Mouse (Mus musculus) MEL (cell line): Measurements from ENCODE around the gene Zfp446. TPM values are rescaled to one million over a fixed set of nuclear protein-coding genes. Genes with fewer than 3 reads are reported as not detected.

Experiments used
- DNase-seq: peaks from one replicate; pipeline ENCODE4 v3.0.0; 2011; ENCODE audit warnings: low read depth, low spot score
- H3K27ac ChIP-seq: 2 replicates; pipeline ENCODE4 v1.5.1; 2012; ENCODE audit warnings: low read depth, mild to moderate bottlenecking, control low read depth, low read length, moderate library complexity; ENCODE audit not compliant: control insufficient read depth
- H3K27me3 ChIP-seq, 2 experiments: fragments of 150-350 bp in 1 of 2; sonication (generic) in 1 of 2; 2 replicates each; pipeline ENCODE4 v1.6.1; 2012; ENCODE audit warnings: low read length in 2 of 2, mild to moderate bottlenecking in 2 of 2, improper control_type of control experiment in 1 of 2, moderate library complexity in 1 of 2; ENCODE audit not compliant: insufficient read depth in 2 of 2, control insufficient read depth in 1 of 2
- H3K36me3 ChIP-seq, 2 experiments: 2 replicates each; pipeline ENCODE4 v1.6.1; 2012 to 2014; ENCODE audit warnings: low read length in 2 of 2, improper control_type of control experiment in 1 of 2, inconsistent platforms in 1 of 2, mild to moderate bottlenecking in 1 of 2; ENCODE audit not compliant: insufficient read depth in 2 of 2, control insufficient read depth in 1 of 2
- H3K4me1 ChIP-seq, 2 experiments: fragments of 150-350 bp in 1 of 2; sonication (generic) in 1 of 2; 2 replicates each; pipeline ENCODE4 v1.6.1; 2012; ENCODE audit warnings: low read length in 2 of 2, improper control_type of control experiment in 1 of 2, mild to moderate bottlenecking in 1 of 2; ENCODE audit not compliant: insufficient read depth in 2 of 2, control insufficient read depth in 1 of 2
- H3K4me3 ChIP-seq, 2 experiments: fragments of 150-350 bp in 1 of 2; sonication (generic) in 1 of 2; 2 replicates each; pipeline ENCODE4 v1.5.1; 2012; ENCODE audit warnings: low read depth in 2 of 2, low read length in 2 of 2, mild to moderate bottlenecking in 2 of 2, moderate library complexity in 2 of 2, control low read depth in 1 of 2, improper control_type of control experiment in 1 of 2; ENCODE audit not compliant: control insufficient read depth in 1 of 2, insufficient read depth in 1 of 2
- H3K79me2 ChIP-seq: 2 replicates; pipeline ENCODE4 v1.6.1; 2012; ENCODE audit warnings: mild to moderate bottlenecking, low read length, moderate library complexity; ENCODE audit not compliant: control insufficient read depth, poor library complexity, insufficient read depth
- H3K9ac ChIP-seq: 2 replicates; pipeline ENCODE4 v1.6.1; 2012; ENCODE audit warnings: low read depth, mild to moderate bottlenecking, control low read depth, low read length, moderate library complexity; ENCODE audit not compliant: control insufficient read depth, poor library complexity, severe bottlenecking
- H3K9me3 ChIP-seq: fragments of 150-350 bp; sonication (generic); replicated peaks from 2 replicates; pipeline ENCODE4 v1.6.1; 2012; ENCODE audit warnings: mild to moderate bottlenecking, low read length, improper control_type of control experiment, moderate library complexity; ENCODE audit not compliant: insufficient read depth
- CHD1 ChIP-seq: IDR thresholded peaks from 2 replicates; pipeline ENCODE4 v1.6.1; 2012; ENCODE audit warnings: low read depth, mild to moderate bottlenecking, inconsistent platforms, low read length, improper control_type of control experiment
- CHD2 ChIP-seq: IDR thresholded peaks from 2 replicates; pipeline ENCODE4 v1.6.1; 2011; ENCODE audit warnings: low read length, improper control_type of control experiment
- CTCF ChIP-seq, 3 experiments: IDR thresholded peaks in 2 of 3; conservative IDR thresholded peaks in 1 of 3; 2 replicates each; pipeline ENCODE4 v1.5.1; 2011 to 2012; ENCODE audit warnings: low read length in 3 of 3, low read depth in 2 of 3, mild to moderate bottlenecking in 2 of 3, improper control_type of control experiment in 1 of 3, inconsistent platforms in 1 of 3, mixed read lengths in 1 of 3, moderate library complexity in 1 of 3; ENCODE audit not compliant: control insufficient read depth in 1 of 3, insufficient read depth in 1 of 3, poor library complexity in 1 of 3, severe bottlenecking in 1 of 3
- E2F4 ChIP-seq: IDR thresholded peaks from 2 replicates; pipeline ENCODE4 v1.6.1; 2011; ENCODE audit warnings: low read depth, low read length, improper control_type of control experiment, borderline replicate concordance
- ELF1 ChIP-seq: IDR thresholded peaks from 2 replicates; pipeline ENCODE4 v1.6.1; 2014; ENCODE audit warnings: low read depth, mild to moderate bottlenecking, inconsistent platforms, low read length, improper control_type of control experiment, moderate library complexity
- EP300 ChIP-seq, 2 experiments: IDR thresholded peaks; 2 replicates each; pipeline ENCODE4 v1.6.1; 2011; ENCODE audit warnings: improper control_type of control experiment in 2 of 2, low read length in 2 of 2, low read depth in 1 of 2, mild to moderate bottlenecking in 1 of 2
- GABPA ChIP-seq: IDR thresholded peaks from 2 replicates; pipeline ENCODE4 v1.6.1; 2012; ENCODE audit warnings: low read depth, mild to moderate bottlenecking, inconsistent platforms, low read length, improper control_type of control experiment, moderate library complexity
- HCFC1 ChIP-seq: IDR thresholded peaks from 2 replicates; pipeline ENCODE4 v1.6.1; 2012; ENCODE audit warnings: low read depth, mild to moderate bottlenecking, inconsistent platforms, low read length, improper control_type of control experiment, moderate library complexity
- JUND ChIP-seq: IDR thresholded peaks from 2 replicates; pipeline ENCODE4 v1.6.1; 2011; ENCODE audit warnings: low read depth, mild to moderate bottlenecking, improper control_type of control experiment, low read length
- MAX ChIP-seq: IDR thresholded peaks from 2 replicates; pipeline ENCODE4 v1.6.1; 2011; ENCODE audit warnings: low read length, improper control_type of control experiment
- MAZ ChIP-seq: IDR thresholded peaks from 2 replicates; pipeline ENCODE4 v1.6.1; 2012; ENCODE audit warnings: low read depth, mild to moderate bottlenecking, inconsistent platforms, low read length, improper control_type of control experiment
- MEF2A ChIP-seq: IDR thresholded peaks from 2 replicates; pipeline ENCODE4 v1.6.1; 2014; ENCODE audit warnings: low read depth, mild to moderate bottlenecking, inconsistent platforms, low read length, improper control_type of control experiment; ENCODE audit not compliant: poor library complexity, insufficient replicate concordance, severe bottlenecking; ENCODE audit errors: extremely low read depth
- MXI1 ChIP-seq: IDR thresholded peaks from 2 replicates; pipeline ENCODE4 v1.6.1; 2011; ENCODE audit warnings: mild to moderate bottlenecking, low read depth, low read length, improper control_type of control experiment
- MYB ChIP-seq: IDR thresholded peaks from 2 replicates; pipeline ENCODE4 v1.6.1; 2011; ENCODE audit warnings: mild to moderate bottlenecking, low read depth, low read length, improper control_type of control experiment
- MYC ChIP-seq: IDR thresholded peaks from 2 replicates; pipeline ENCODE4 v1.6.1; 2011; ENCODE audit warnings: low read depth, mild to moderate bottlenecking, low read length, improper control_type of control experiment, moderate library complexity
- NELFE ChIP-seq: IDR thresholded peaks from 2 replicates; pipeline ENCODE4 v1.6.1; 2011; ENCODE audit warnings: low read depth, low read length, improper control_type of control experiment
- NRF1 ChIP-seq: IDR thresholded peaks from 2 replicates; pipeline ENCODE4 v1.6.1; 2014; ENCODE audit warnings: low read depth, mild to moderate bottlenecking, inconsistent platforms, low read length, improper control_type of control experiment, moderate library complexity; ENCODE audit not compliant: poor library complexity, insufficient read depth, severe bottlenecking
- POLR2A ChIP-seq, 2 experiments: IDR thresholded peaks; 2 replicates each; pipeline ENCODE4 v1.6.1; 2011 to 2012; ENCODE audit warnings: low read length in 2 of 2, mild to moderate bottlenecking in 2 of 2, control low read depth in 1 of 2, improper control_type of control experiment in 1 of 2, low read depth in 1 of 2, moderate library complexity in 1 of 2; ENCODE audit not compliant: control insufficient read depth in 1 of 2, insufficient read depth in 1 of 2, poor library complexity in 1 of 2
- POLR2AphosphoS2 ChIP-seq: IDR thresholded peaks from 2 replicates; pipeline ENCODE4 v1.6.1; 2011; ENCODE audit warnings: low read length, improper control_type of control experiment
- POLR2AphosphoS5 ChIP-seq: IDR thresholded peaks from 2 replicates; pipeline ENCODE4 v1.6.1; 2012; ENCODE audit warnings: low read depth, borderline replicate concordance, mild to moderate bottlenecking, inconsistent platforms, low read length, moderate library complexity, mixed read lengths
- RCOR1 ChIP-seq: IDR thresholded peaks from 2 replicates; pipeline ENCODE4 v1.6.1; 2012; ENCODE audit warnings: low read depth, mild to moderate bottlenecking, inconsistent platforms, low read length, improper control_type of control experiment
- SIN3A ChIP-seq: IDR thresholded peaks from 2 replicates; pipeline ENCODE4 v1.6.1; 2012; ENCODE audit warnings: low read length, improper control_type of control experiment, inconsistent platforms
- TBP ChIP-seq: IDR thresholded peaks from 2 replicates; pipeline ENCODE4 v1.8.0; 2011; ENCODE audit warnings: low read depth, low read length, improper control_type of control experiment
- TCF12 ChIP-seq: IDR thresholded peaks from 2 replicates; pipeline ENCODE4 v1.6.1; 2014; ENCODE audit warnings: low read depth, mild to moderate bottlenecking, inconsistent platforms, low read length, improper control_type of control experiment, moderate library complexity
- USF1 ChIP-seq: IDR thresholded peaks from 2 replicates; pipeline ENCODE4 v1.6.1; 2014; ENCODE audit warnings: low read depth, mild to moderate bottlenecking, inconsistent platforms, low read length, improper control_type of control experiment, moderate library complexity
- ZC3H11A ChIP-seq: IDR thresholded peaks from 2 replicates; pipeline ENCODE4 v1.6.1; 2012; ENCODE audit warnings: low read depth, mild to moderate bottlenecking, inconsistent platforms, low read length, improper control_type of control experiment
- ZMIZ1 ChIP-seq: IDR thresholded peaks from 2 replicates; pipeline ENCODE4 v1.6.1; 2012; ENCODE audit warnings: low read depth, mild to moderate bottlenecking, inconsistent platforms, low read length, improper control_type of control experiment, moderate library complexity
- polyA plus RNA-seq, 2 experiments: library from polyadenylated mRNA; stranded (reverse) in 1 of 2; unstranded in 1 of 2; fragments of >175 nt in 1 of 2; fragments of >200 nt in 1 of 2; gene quantifications; 2 replicates each; pipeline versions ENCODE4 v1.2.1 to v1.2.4; 2012; ENCODE audit warnings: low replicate concordance in 2 of 2, low read depth in 1 of 2; ENCODE audit not compliant: insufficient read length in 2 of 2, insufficient read depth in 1 of 2, missing spikeins in 1 of 2
- total RNA-seq: library from RNA; depleted of rRNA; stranded (reverse); fragments of 300-350 nt; gene quantifications from 2 replicates; pipeline ENCODE4 v1.2.3, GENCODE M21; 2012

Gene Zfp446
- total and polyA plus RNA-seq, 3 experiments: 3.4 to 4.9 TPM; not detected in 1

DNA sequence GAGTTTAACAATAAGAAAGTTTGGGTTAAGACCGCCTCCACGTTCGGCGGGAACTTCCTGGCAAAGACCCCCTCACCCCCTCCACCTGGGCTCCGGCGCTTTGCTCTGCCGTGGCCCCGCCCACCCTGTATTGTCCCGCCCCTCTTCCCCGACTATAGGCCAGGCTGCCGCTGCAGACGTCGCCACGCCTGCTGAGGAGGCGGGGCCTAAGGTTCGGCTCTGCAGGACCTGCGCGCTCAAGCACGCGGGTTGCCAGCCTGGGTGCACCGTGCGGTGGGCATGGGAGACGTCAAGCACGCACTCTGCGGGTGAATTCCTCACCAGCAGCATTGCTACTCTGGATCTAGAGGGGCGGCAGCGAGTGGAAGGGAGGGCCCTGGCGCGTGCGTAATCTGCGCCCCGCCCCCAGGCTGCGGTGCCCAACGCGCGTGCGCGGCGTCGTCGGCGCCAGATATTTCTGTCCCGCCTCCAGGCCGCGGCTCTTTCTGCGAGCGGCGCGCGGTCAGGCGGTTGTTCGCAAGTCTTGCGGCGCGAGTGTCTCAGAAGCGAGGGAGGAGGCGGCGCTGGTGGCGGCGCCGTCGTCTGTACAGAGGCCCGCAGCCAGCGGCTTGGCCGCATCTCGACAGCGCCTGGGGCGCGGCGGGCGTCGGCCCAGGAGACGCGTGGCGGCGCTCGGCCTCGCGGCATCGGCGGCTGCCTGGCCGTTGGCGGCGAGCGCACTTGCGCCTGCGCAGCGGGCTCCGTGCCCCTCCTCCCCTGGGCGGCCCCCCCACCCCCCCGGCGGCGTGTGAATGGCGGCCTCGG lies 46.5 kb downstream of the Zfp446 start:
- Histone ChIP-seq H3K9me3 (no peaks in the 10 kb centered on the region), H3K4me1 (peaks cover 2 to 23% of the 10 kb centered on the region in 2 experiments; a peak in 3 of 4 replicates), H3K27me3 (peaks cover 0 to 4% of the 10 kb centered on the region in 2 experiments; a peak in 2 of 4 replicates), H3K36me3 (peaks cover 21 to 30% of the 10 kb centered on the region in 2 experiments), H3K9ac (peak overlapping the region; percentile 99), H3K27ac (peak overlapping the region; percentile 96), H3K4me3 (peak overlapping the region; percentile 82 to 99), H3K79me2 (peaks cover 34% of the 10 kb centered on the region)
- peak; percentile 69; the same call in 1 of the 2 replicates for TF ChIP-seq MYB
- TF ChIP-seq POLR2AphosphoS5: 0 out of 2 replicates have a peak, but pooled peaks have one; percentile 66
- no peak for TF ChIP-seq MEF2A
- TF ChIP-seq POLR2AphosphoS2: peak; percentile 95
- TF ChIP-seq EP300 (IDR thresholded peaks at IDR 0.05; ENCODE audit: low read depth in 1 of 2, low read length in 2 of 2): peak in 1 of 2 experiments; percentile 29; a peak in 2 of 4 replicates
- TF ChIP-seq TBP: peak; percentile 36; the same call in 1 of the 2 replicates
- TF ChIP-seq CHD1: no peak
- TF ChIP-seq HCFC1: peak; percentile 71
- TF ChIP-seq MXI1: peak; percentile 57; the same call in 1 of the 2 replicates
- peak; percentile 70 for TF ChIP-seq MYC
- no peak for TF ChIP-seq CTCF (IDR thresholded peaks at IDR 0.05 in 2 of 3, conservative IDR thresholded peaks at IDR 0.05 in 1 of 3; ENCODE audit: control insufficient read depth in 1 of 3, insufficient read depth in 1 of 3, low read depth in 2 of 3, low read length in 3 of 3, poor library complexity in 1 of 3, severe bottlenecking in 1 of 3)
- TF ChIP-seq USF1: no peak
- no peak for TF ChIP-seq TCF12
- TF ChIP-seq NRF1: peak; percentile 85
- TF ChIP-seq ZMIZ1: peak; percentile 96
- 0 out of 2 replicates have a peak, but pooled peaks have one; percentile 22 for TF ChIP-seq ELF1
- TF ChIP-seq JUND: no peak
- TF ChIP-seq MAX: peak; percentile 85
- no peak for TF ChIP-seq RCOR1
- no peak; the same call in 1 of the 2 replicates for TF ChIP-seq E2F4
- peak; percentile 99 for TF ChIP-seq NELFE
- no peak for TF ChIP-seq GABPA
- TF ChIP-seq CHD2: no peak
- no peak for TF ChIP-seq ZC3H11A
- peak; percentile 58; the same call in 1 of the 2 replicates for TF ChIP-seq MAZ
- peak; percentile 90 to 95 for TF ChIP-seq POLR2A (IDR thresholded peaks at IDR 0.05; ENCODE audit: control insufficient read depth in 1 of 2, insufficient read depth in 1 of 2, low read depth in 1 of 2, low read length in 2 of 2, poor library complexity in 1 of 2)
- peak; percentile 74 for TF ChIP-seq SIN3A
- DNase-seq: peak; percentile 96
